Mouse (Mus musculus): Measurements from ENCODE around the gene Arhgap10.

GRCm38 (mm10) chr8:77370308-77370707 lies 147.4 kb downstream of the Arhgap10 start:
- TF ChIP-seq CTCF (IDR thresholded peaks at IDR 0.05; ENCODE audit: control insufficient read depth, insufficient read depth, insufficient read length) (no peak), USF1 (IDR thresholded peaks at IDR 0.05; ENCODE audit: low read depth) (no peak), MAX (IDR thresholded peaks at IDR 0.05) (no peak), MYOG (IDR thresholded peaks at IDR 0.05; ENCODE audit: control insufficient read depth, extremely low read depth, insufficient read length) (no peak), CEBPB (IDR thresholded peaks at IDR 0.05; ENCODE audit: low read depth) (no peak), MYOD1 (IDR thresholded peaks at IDR 0.05; ENCODE audit: control insufficient read depth, insufficient read length, low read depth) (no peak), FOSL1 (IDR thresholded peaks at IDR 0.05; ENCODE audit: insufficient read depth, low read length, poor library complexity, severe bottlenecking) (no peak)
